Mouse (Mus musculus): ENCODE measurements around the gene Cyp1a1. TPM values are rescaled to one million over a fixed set of nuclear protein-coding genes. Genes with fewer than 3 reads are reported as not detected.
"Not testable (repeated sequence)": the region's sequence is repeated elsewhere in the genome, so short reads cannot be mapped to it uniquely, and the experiment has no call there.

Gene Cyp1a1
- total RNA-seq, 2 experiments from 2014 or later = not detected

DNA sequence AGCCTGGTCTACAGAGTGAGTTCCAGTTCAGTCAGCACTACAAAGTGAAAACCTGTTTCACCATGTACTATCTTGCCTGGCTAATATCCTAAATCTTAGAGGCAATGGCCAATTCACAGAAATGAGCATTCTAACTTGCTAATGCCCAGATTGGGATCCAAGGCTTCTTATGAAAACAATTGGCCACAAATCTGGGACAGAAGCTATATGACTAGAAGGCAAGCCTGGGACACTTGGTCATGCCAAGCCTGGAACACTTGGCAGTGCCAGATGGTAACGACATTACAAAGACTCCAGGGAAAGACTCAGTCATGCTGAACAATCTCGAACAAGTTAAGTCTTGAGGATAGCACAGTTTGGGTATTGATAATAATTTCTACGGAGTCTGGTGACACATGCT is 18.8 kb downstream of the Cyp1a1 start:
- no peak for DNase-seq

DNA sequence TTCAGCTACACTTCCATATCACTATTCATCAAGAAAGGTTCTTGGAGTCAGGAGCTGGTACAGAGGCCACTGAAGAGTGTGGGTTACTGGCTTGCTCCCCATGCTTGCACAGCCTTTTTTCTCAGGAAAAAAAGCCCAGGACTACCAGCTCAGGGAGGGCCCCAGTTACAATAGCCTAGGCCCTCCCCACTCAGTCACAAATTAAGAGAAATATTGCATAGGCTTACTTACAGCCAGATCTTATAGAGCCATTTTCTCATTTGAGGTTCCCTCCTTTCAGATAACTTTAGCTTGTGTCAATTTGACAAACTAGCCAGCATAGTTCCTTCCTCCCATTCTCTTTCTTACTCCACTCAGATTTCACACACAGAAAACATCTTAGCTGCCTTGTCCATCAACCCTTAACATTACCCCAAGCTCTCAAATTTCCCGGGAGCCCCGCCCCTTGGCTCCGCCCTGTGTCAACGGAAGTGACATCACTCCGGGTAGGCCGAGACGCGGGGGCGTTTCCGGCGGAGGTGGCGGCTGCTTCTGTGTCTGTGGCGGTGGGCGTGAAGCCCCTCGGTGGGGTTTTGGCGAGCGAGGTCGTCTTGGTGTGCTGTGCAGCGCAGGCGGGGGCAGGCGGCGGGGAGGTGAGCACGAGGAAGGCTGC is 20.5 kb downstream of the Cyp1a1 start, which contains the start of gene Edc3:
TSS of gene Edc3 (plus strand) at position 473 of the 652 bp plus-strand sequence.
- DNase-seq = peak; percentile 96

DNA sequence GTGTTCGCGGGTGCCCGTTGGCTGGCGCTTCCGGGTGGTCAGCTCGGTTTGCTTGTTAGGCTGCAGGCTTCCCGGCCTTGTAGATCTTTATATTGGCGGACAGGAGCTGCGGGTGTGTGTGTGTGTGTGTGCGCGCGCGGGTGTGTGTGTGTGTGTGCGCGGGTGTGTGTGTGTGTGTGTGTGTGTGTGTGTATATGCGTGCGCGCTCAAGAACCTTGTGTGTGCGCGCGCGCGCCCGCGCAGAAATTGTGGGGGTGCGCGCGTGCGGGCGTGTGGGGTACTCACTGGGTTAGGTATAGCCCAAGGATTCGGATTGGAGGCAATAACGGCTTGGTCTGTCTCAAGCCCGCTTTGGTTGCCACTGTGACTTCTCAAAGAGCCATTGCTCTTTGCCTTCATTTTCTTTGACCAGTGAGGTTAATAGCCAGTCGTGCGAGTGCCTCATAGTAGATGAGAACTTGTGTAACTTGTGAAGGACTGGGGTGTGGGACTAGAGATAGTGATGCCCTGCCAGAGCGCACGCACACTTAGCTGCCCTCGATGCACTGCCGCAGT is 21.1 kb downstream of the Cyp1a1 start:
- peak; percentile 40 for DNase-seq

DNA sequence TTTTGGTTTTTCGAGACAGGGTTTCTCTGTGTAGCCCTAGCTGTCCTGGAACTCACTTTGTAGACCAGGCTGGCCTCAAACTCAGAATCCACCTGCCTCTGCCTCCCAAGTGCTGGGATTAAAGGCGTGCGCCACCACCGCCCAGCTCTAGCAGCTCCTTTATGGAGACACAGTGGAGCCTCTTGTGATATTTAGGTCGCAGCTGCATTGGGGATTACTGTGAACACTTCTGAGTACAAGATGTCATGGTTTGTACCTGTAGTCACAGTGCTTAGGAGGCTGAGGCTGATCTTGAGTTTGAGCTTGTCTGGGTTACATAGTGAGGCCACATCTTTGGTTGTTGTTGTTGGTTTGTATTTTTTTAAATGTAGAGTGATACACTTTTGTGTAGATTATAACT is 22.5 kb downstream of the Cyp1a1 start:
- DNase-seq = not testable (repeated sequence)

DNA sequence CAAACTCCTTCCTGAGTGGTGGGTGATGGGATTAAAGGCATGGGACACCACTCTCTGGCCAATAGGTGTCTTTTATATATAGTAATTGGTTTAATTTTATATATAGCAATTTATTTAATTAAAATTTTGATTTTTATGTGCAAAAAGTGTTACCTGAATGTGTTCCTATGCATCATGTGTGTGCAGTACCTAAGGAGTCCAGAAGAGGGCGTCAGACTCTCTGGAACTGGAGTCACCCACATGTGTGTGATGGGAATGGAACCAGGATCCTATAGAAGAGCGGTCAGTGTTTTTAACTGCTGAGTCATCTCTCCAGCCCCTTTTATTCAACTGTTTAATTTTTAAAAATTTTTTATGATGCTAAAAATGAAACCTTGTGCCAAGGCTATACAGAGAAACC is 24.5 kb downstream of the Cyp1a1 start:
- no peak for DNase-seq

DNA sequence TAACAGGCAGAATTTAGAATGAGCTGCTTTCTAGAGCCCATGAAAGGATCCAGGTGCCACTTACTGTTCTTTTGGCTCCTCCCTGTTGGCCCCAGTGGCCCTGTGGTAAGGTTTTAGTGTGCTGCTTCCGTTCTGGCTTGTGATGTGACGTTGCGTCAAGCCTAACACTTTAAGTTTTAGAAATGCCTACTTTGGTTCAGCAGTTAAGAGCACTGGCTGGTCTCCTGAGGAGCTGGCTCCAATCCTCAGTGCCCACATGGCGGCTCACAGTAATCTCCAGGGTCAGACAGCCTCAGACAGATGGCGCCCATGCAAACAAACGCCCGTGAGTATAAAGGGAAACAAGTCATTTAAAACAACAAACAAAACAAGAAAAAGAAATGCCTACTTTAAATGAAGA is 30.7 kb downstream of the Cyp1a1 start:
- no peak for DNase-seq

DNA sequence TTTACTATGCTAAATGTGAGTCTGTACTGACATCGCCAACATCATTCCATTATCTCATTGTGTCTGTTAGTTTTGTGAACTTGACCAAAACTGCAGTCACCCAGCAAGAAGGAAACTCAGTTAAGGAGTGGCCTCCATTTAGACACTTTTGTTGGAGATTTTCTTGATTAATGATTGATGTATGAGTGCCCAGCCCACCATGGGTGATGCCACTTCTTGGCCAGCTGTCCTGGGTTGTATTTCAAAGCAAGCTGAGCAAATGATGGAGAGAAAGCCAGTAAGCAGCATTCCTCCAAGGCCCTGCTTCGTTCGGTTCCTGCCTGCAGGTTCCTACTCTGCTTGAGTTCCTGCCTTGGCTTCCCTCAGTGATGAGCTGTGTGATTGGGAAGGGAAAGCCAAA is 33.0 kb downstream of the Cyp1a1 start:
- no peak for DNase-seq

DNA sequence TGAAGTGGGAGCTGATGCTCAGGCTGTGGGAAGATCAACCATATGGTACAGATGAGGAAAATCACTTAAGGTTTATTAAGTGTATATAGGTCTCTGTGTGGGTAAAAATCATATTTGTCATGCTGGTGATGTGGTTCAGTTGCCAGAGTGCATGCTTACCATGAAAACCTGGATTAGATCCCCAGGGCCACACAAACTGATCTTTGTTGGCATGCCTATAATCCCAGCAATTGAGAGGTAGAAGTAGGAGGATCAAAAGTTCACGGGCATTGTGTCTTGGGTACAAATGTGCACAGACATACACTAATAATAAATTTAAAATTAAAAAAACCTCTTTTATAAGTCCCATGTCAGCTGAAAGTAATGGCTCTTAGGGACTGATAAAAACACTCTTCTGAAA is 34.6 kb downstream of the Cyp1a1 start:
- no peak for DNase-seq

DNA sequence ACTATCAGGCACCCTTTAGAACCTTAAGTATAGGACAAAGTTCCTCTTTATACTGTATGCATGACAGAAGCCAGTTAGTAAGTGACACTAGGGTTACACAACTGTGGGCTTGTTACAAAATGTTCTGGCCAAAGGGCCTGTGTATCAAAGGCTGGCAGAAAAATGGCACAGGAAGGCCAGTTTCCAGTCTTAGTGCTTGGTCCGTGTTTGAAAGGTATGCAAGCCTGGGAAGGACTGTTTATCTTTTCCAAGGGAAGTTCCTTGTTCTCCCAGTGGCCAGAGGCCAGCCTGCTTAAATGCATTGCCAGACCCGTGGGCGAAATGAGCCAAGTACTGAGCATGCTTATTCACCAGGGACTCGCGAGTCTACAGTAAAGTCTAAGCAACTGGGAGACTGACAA is 35.6 kb downstream of the Cyp1a1 start:
- peak; percentile 72 for DNase-seq

DNA sequence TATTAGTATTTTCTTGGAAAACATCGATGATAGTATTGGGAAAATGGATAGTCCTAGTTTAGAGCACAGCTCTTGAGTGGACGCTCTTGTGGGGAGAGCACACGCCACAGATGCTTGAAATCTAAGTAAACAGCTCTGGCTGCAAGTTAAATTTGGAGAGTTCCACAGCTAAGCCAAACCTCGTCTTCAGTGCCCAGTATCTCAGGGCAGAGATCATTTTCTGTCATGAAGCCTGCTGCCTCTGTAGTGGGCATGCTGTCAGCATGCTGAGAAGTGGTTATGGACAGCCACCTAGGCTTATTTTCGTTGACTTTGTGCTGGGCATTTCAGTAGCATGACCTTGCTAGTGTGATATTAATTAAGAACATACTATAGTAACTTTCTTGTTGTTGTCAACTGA is 36.1 kb downstream of the Cyp1a1 start:
- DNase-seq = no peak

DNA sequence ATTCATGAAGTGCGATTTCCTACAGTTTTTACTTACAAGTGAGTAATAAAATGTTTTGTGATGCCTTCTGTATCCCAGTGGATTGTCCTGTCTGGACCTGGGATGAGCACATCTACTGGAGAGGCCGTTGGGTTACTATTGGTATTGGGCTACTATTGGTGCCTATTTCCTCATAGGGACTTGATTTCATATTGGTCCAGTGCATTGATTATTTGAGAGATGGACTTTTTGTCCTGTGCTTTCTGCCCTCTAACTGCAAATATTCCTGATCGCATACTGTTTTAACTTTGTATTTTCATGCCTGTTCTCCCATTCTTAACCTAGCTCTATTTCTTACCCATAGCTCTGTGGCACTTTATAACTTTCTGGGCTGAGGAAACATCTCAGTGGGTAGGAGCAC is 37.0 kb downstream of the Cyp1a1 start:
- DNase-seq = no peak

DNA sequence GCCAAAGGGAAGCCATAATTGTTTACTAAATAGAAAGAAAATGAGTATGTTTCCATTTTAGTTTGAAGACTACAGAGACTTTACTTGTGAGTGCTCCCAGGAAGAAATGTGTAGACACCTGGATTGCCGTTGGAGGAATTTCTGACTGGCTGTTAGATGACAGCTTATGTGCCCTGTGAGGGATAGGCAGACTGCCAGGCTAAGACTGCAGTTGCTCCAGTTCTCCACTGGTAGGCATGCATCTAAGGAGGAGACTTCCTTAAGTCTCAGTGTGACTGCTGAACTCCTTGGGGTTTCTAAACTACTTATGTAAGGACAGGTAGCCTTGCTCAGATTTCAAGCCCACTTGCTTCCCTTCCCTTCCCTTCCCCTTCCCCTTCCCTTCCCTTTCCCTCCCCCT is 40.6 kb downstream of the Cyp1a1 start:
- no peak for DNase-seq

DNA sequence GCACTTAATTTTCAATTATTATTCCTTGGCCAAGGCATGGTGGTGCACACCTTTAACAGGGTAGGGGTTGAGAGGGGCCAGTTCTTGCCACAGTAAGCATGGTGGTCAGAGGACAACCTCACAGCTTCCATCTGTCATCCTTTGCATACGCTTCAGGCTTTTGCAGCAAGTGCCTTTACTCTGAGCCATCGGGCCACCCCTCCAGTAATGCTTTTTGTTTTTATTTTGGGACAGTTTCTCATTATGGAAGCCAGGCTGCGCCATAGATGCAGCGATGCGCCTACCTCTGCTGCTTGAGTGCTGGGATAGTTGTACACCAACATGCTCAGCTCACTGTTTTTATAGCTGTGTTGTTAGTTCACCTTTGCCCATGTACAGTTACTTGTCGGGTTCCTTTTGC is 45.9 kb downstream of the Cyp1a1 start:
- no peak for DNase-seq

DNA sequence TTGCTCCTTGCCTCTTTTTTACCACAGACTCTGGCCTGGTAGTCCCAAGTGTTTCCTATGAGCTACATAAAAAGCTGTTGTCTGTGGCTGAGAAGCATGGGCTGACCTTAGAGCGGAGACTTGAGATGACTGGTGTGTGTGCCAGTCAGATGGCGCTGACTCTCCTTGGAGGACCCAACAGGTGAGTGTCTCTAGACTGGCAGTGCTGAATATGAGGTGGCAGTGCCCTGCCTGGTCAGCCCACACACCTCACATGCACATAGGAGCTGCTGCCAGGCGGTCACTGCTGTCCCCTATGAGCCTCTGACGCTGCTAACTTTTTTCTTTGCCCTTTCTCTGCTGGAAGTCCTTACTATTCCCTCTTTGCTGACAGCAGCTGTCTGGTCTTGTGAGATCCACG is 52.1 kb downstream of the Cyp1a1 start:
- no peak for DNase-seq

DNA sequence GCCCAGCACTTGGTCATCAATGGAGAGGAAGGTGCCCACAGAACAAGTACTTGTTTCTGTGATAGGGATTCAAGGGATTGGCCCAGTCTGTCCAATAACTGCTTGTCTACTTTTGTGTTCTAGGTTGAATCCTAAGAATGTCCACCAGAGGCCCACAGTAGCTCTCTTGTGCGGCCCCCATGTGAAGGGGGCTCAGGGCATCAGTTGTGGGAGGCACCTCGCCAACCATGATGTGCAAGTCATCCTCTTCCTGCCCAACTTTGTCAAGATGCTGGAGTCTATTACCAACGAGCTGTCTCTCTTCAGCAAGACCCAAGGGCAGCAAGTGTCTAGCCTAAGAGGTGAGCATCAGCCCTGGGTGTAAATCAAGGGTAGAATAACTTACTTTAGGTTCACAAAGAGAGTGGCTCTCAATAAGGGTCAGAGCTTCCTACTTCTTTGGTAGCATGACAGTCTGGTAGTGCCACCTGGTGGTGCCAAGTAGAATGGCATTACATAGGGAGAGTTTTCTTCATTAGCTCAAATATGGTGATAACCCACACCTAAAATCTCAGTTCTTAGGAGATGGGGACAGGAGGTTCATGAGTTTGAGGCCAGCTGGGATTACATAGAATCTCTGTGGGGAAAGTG is 56.8 kb downstream of the Cyp1a1 start:
- peak; percentile 58 for DNase-seq

DNA sequence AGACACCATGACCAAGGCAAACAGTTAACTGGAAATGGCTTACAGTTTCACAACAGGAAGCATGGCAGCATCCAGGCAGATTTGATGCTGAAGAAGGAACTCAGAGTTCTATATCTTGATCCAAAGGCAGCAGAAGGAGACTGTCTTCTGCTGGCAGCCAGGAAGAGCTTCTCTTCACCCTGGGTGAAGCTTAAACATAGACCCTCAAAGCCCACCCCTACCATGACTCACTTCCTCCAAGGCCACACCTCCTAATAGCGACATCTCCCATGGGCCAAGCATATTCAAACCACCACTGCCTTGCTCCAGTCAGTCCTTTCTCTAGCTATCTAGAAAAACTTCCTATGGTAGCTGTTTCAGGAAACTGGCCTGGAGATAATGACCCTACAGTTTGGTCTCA is 59.3 kb downstream of the Cyp1a1 start:
- no peak for DNase-seq

DNA sequence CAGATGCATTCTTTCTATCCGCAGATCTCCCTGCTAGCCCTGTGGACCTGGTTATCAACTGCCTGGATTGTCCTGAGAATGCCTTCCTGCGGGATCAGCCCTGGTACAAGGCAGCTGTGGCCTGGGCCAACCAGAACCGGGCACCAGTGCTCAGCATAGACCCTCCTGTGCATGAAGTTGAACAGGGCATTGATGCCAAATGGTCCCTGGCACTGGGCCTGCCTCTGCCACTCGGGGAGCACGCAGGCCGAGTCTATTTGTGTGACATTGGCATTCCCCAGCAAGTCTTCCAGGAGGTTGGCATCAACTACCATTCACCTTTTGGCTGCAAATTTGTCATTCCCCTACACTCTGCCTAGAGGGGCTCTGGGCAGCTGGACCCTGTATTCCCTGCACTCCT is 60.4 kb downstream of the Cyp1a1 start:
- DNase-seq = peak; percentile 51

DNA sequence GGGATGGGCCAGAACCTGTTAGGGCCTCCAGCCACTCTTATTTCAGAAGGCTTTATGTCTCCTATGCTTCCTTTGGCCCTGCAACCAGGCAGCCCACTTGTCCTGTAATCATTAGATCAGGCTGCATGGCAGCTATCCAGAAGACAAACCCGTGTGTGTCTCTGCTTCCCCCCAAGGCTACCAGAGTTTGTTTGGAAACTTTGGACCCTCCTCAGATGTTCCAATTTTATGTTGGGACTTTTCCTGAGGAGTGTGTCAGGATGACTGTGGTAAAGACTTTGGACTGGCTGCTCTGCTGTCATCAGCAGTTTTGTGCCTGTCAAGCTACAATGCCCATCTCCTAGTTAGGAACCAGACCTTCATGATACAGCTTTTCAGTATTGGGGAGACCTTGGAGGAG is 61.1 kb downstream of the Cyp1a1 start:
- no peak for DNase-seq

DNA sequence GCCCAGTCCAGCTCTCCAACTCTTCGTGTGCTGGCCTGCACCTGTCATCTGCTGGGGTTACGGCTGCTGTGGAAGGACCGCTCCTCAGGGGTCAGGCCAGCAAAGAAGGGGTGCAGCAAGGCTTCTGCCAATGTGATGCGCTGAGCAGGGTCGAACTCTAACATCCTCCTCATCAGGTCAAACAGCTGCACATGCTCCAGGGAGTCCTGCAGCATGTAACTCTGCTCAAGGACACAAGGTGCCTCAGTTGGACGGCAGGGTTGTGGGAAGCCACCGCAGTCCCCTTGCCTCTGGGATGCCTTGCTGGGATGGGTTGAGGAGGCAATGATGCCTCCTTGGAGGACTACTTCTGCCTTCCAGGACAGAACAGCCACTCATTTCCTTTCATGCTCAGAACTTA is 63.2 kb downstream of the Cyp1a1 start:
- DNase-seq = no peak

Other genes starting within 250 kb of the Cyp1a1 start
- gene Ppcdc, start 247.8 kb upstream of the Cyp1a1 start, total RNA-seq (2021) = 1 to 10 TPM; 8.3 TPM
- gene Scamp5, start 219.9 kb upstream of the Cyp1a1 start, total RNA-seq (2021) = 10 to 100 TPM; 11.6 to 11.7 TPM
- gene Rpp25, start 183.9 kb upstream of the Cyp1a1 start, total RNA-seq (2021) = 1 to 10 TPM; 7.8 to 9.4 TPM
- 1,000 to 10,000 TPM; 1,831 to 1,865 TPM for gene Cox5a, start 166.7 kb upstream of the Cyp1a1 start, total RNA-seq (2021)
- 1 to 10 TPM; 7.9 to 8.8 TPM for gene Fam219b, start 150.4 kb upstream of the Cyp1a1 start, total RNA-seq (2021)
- 100 to 1,000 TPM; 122 to 125 TPM for gene Mpi, start 135.2 kb upstream of the Cyp1a1 start, total RNA-seq (2021)
- gene Scamp2, start 127.0 kb upstream of the Cyp1a1 start, total RNA-seq (2021) = 10 to 100 TPM; 34.5 to 37.0 TPM
- 10 to 100 TPM; 11.9 to 12.3 TPM for gene Ulk3, start 98.5 kb upstream of the Cyp1a1 start, total RNA-seq (2021)
- gene Cplx3, start 81.6 kb upstream of the Cyp1a1 start, total RNA-seq (2021) = not detected
- not detected for gene Lman1l, start 67.2 kb upstream of the Cyp1a1 start, total RNA-seq (2021)
- 10 to 100 TPM; 42.1 to 47.0 TPM for gene Csk, start 34.3 kb upstream of the Cyp1a1 start, total RNA-seq (2021)
- gene Cyp1a2, start 4.2 kb upstream of the Cyp1a1 start, total RNA-seq (2021) = not detected
- 10 to 100 TPM in 1 of 2 experiments, 1 to 10 TPM in 1; 8.9 to 10.0 TPM for gene Edc3, start 20.6 kb downstream of the Cyp1a1 start, total RNA-seq (2021)
- gene Clk3, start 77.9 kb downstream of the Cyp1a1 start, total RNA-seq (2021) = 10 to 100 TPM; 43.5 to 49.1 TPM
- gene Arid3b, start 148.9 kb downstream of the Cyp1a1 start, total RNA-seq (2021) = 1 to 10 TPM; 8.5 to 9.5 TPM
- 10 to 100 TPM; 66.3 to 66.5 TPM for gene Ubl7, start 223.1 kb downstream of the Cyp1a1 start, total RNA-seq (2021)

All from heart, postnatal 4 days (tissue).